Mouse (Mus musculus) cerebellum, adult 2 months (tissue): Measurements from ENCODE around the gene Fbln5.

Experiments used
- CTCF ChIP-seq: fragments of 200-500 bp; IDR thresholded peaks from 2 replicates; pipeline ENCODE4 v1.5.1; 2011; ENCODE audit warnings: low read depth, mild to moderate bottlenecking, control low read depth, low read length, moderate library complexity, borderline replicate concordance; ENCODE audit not compliant: insufficient read depth
- POLR2A ChIP-seq: fragments of 200-500 bp; IDR thresholded peaks from 2 replicates; pipeline ENCODE4 v1.6.1; 2011; ENCODE audit warnings: low read length, control low read depth, borderline replicate concordance; ENCODE audit not compliant: insufficient read depth

DNA sequence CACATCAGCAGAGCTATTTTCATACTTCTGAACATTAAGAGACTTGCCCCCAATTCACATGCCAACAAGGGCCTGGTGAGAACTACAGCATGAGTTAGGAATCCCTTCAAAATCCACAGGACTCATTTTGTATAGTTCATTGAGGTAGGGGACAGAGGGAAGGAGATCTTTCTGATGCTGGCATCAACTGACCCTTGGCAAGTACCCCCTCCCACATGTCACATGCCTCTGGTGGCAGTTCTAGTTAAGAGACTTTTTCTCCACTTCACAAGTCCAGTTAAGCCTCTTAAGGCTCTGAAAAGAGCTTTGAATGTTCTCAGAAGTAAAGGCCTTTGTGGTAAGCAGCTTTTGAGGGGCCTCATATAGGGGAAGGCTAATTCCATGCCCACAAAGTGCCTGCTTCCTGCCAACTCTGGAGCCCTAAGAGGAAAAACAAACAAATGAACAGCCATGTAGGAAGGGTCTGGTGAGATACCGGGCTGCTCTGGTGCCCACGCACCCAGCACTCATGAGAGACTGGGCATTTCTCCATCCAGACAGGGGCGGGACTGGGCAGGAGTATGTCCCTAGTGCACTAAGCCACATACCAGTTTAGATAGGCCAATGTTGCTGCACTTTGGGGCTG is 52.5 kb downstream of the Fbln5 start:
- no peak for TF ChIP-seq CTCF
- TF ChIP-seq POLR2A = no peak
